8 mouse cellular contexts compared by ENCODE assay signal in genomic region chr14:75753991-75754817, GRCm38 (mm10). TPM values are rescaled to one million over a fixed set of nuclear protein-coding genes. Genes with fewer than 3 reads are reported as not detected.
A peak's percentile ranks its signal among the peaks of the same experiment; 100 is the strongest.
DNase-seq lines count a peak whose midpoint lies in the region; ATAC-seq and TF ChIP-seq lines count a peak whose summit lies in the region.

Gene Cog3 (minus strand): TSS chr14:75754517.

- H3K79me2 ChIP-seq in MEL (ENCODE audit: control insufficient read depth, insufficient read depth, low read length, poor library complexity) = peaks cover 42% of the 10 kb centered on the region

- under 1% methylated on average over 78 of the region's 78 CpGs for WGBS in cerebellum, adult 2 months
- 5% methylated on average over 75 of the region's 78 CpGs for WGBS in forebrain, postnatal 0 days
- under 1% methylated on average over 78 of the region's 78 CpGs for WGBS in lung, embryonic 15.5 days

- peak within 1 kb of the TSS; percentile 92 to 99 for H3K4me3 ChIP-seq in MEL (ENCODE audit: control insufficient read depth in 1 of 2, insufficient read depth in 1 of 2, low read depth in 2 of 2, low read length in 2 of 2)
- H3K4me3 ChIP-seq in cerebellum, adult 2 months (replicated peaks; ENCODE audit: insufficient read depth, low read depth, low read length) = peak within 1 kb of the TSS; percentile 62
- H3K4me3 ChIP-seq in forebrain, postnatal 0 days (ENCODE audit: low read depth, low read length) = peak within 1 kb of the TSS; percentile 87
- peak within 1 kb of the TSS; percentile 94 for H3K4me3 ChIP-seq in lung, embryonic 15.5 days

- H3K9ac ChIP-seq in MEL (ENCODE audit: control insufficient read depth, low read depth, low read length, poor library complexity, severe bottlenecking) = peak within 1 kb of the TSS; percentile 93
- H3K9ac ChIP-seq in forebrain, postnatal 0 days = peak within 1 kb of the TSS; percentile 85
- peak within 1 kb of the TSS; percentile 90 for H3K9ac ChIP-seq in lung, embryonic 15.5 days

- TF ChIP-seq EP300 in MEL (IDR thresholded peaks at IDR 0.05; ENCODE audit: low read depth in 1 of 2, low read length in 2 of 2) = no peak

- H3K9me3 ChIP-seq in MEL (replicated peaks; ENCODE audit: insufficient read depth, low read length) = no peaks in the 10 kb centered on the region
- H3K9me3 ChIP-seq in forebrain, postnatal 0 days (ENCODE audit: low read length) = no peaks in the 10 kb centered on the region
- no peaks in the 10 kb centered on the region for H3K9me3 ChIP-seq in lung, embryonic 15.5 days

- no peaks in the 10 kb centered on the region for H3K27me3 ChIP-seq in MEL (ENCODE audit: control insufficient read depth in 1 of 2, insufficient read depth in 2 of 2, low read length in 2 of 2)
- H3K27me3 ChIP-seq in cerebellum, adult 2 months (ENCODE audit: control insufficient read depth, insufficient read depth, low read length) = no peaks in the 10 kb centered on the region
- H3K27me3 ChIP-seq in forebrain, postnatal 0 days (ENCODE audit: insufficient read depth, low read length) = no peaks in the 10 kb centered on the region
- H3K27me3 ChIP-seq in lung, embryonic 15.5 days = no peaks in the 10 kb centered on the region

- H3K4me1 ChIP-seq in MEL (ENCODE audit: control insufficient read depth in 1 of 2, insufficient read depth in 2 of 2, low read length in 2 of 2) = peaks cover 14 to 31% of the 10 kb centered on the region in 2 experiments
- H3K4me1 ChIP-seq in cerebellum, adult 2 months (ENCODE audit: control insufficient read depth, insufficient read depth, low read length) = peaks cover 24% of the 10 kb centered on the region; the same call in 1 of the 2 replicates
- peaks cover 11% of the 10 kb centered on the region for H3K4me1 ChIP-seq in forebrain, postnatal 0 days (ENCODE audit: insufficient read depth)
- peaks cover 16% of the 10 kb centered on the region for H3K4me1 ChIP-seq in lung, embryonic 15.5 days

- H3K36me3 ChIP-seq in MEL (ENCODE audit: control insufficient read depth in 1 of 2, insufficient read depth in 2 of 2, low read length in 2 of 2) = peaks cover 0 to 35% of the 10 kb centered on the region in 2 experiments; a peak in 2 of 4 replicates
- H3K36me3 ChIP-seq in forebrain, postnatal 0 days (ENCODE audit: insufficient read depth) = no peaks in the 10 kb centered on the region
- H3K36me3 ChIP-seq in lung, embryonic 15.5 days = no peaks in the 10 kb centered on the region

- DNase-seq in MEL (ENCODE audit: low read depth, low spot score) = peak; percentile 95
- DNase-seq in cerebellum, adult 2 months = peak; percentile 97 to 98
- DNase-seq in forebrain, postnatal 0 days = peak; percentile 96
- DNase-seq in heart, postnatal 4 days = peak; percentile 98
- peak; percentile 94 to 96 for DNase-seq in layer of hippocampus, adult 8-10 months (ENCODE audit: low spot score in 2 of 2)
- peak; percentile 94 for DNase-seq in ovary, adult 18-20 months (ENCODE audit: low spot score)
- DNase-seq in thymus, postnatal 0 days (ENCODE audit: low spot score) = peak; percentile 95

- no peak for TF ChIP-seq RAD21 in MEL (IDR thresholded peaks at IDR 0.05; ENCODE audit: low read depth, low read length)

- ATAC-seq in forebrain, postnatal 0 days = peak; percentile 99
- peak; percentile 97 for ATAC-seq in lung, embryonic 15.5 days (ENCODE audit: borderline replicate concordance, extremely low read depth, low FRiP score, low TSS enrichment)

- TF ChIP-seq POLR2A in MEL (IDR thresholded peaks at IDR 0.05; ENCODE audit: control insufficient read depth in 1 of 2, insufficient read depth in 1 of 2, low read depth in 1 of 2, low read length in 2 of 2, poor library complexity in 1 of 2) = peak; percentile 77 to 87
- peak; percentile 63 for TF ChIP-seq POLR2A in cerebellum, adult 2 months (IDR thresholded peaks at IDR 0.05; ENCODE audit: borderline replicate concordance, insufficient read depth, low read length)

- peak in 2 of 3 experiments; percentile 8 to 12; a peak in 1 of 6 replicates for TF ChIP-seq CTCF in MEL (IDR thresholded peaks at IDR 0.05 in 2 of 3, conservative IDR thresholded peaks at IDR 0.05 in 1 of 3; ENCODE audit: control insufficient read depth in 1 of 3, insufficient read depth in 1 of 3, low read depth in 2 of 3, low read length in 3 of 3, poor library complexity in 1 of 3, severe bottlenecking in 1 of 3)
- TF ChIP-seq CTCF in cerebellum, adult 2 months (IDR thresholded peaks at IDR 0.05; ENCODE audit: borderline replicate concordance, insufficient read depth, low read depth, low read length) = no peak
- no peak for TF ChIP-seq CTCF in forebrain, postnatal 0 days (IDR thresholded peaks at IDR 0.05; ENCODE audit: low read depth)

- peak within 1 kb of the TSS; percentile 75 for H3K27ac ChIP-seq in MEL (ENCODE audit: control insufficient read depth, low read depth, low read length)
- peak within 1 kb of the TSS; percentile 46; the same call in 1 of the 2 replicates for H3K27ac ChIP-seq in cerebellum, adult 2 months (ENCODE audit: insufficient read depth, low read length)
- H3K27ac ChIP-seq in forebrain, postnatal 0 days (ENCODE audit: low read depth, low read length) = peak within 1 kb of the TSS; percentile 74
- H3K27ac ChIP-seq in lung, embryonic 15.5 days = peak within 1 kb of the TSS; percentile 87

- H3K4me2 ChIP-seq in forebrain, postnatal 0 days (ENCODE audit: low read depth) = peak within 1 kb of the TSS; percentile 82
- H3K4me2 ChIP-seq in lung, embryonic 15.5 days = peak within 1 kb of the TSS; percentile 62

TF ChIP-seq in MEL, 35 proteins besides CTCF, POLR2A, EP300 and RAD21 (continues in another document):
- TF ChIP-seq MXI1 (IDR thresholded peaks at IDR 0.05; ENCODE audit: low read depth, low read length) (peak; percentile 64), TBP (IDR thresholded peaks at IDR 0.05; ENCODE audit: low read depth, low read length) (peak; percentile 73; the same call in 1 of the 2 replicates), SMC3 (IDR thresholded peaks at IDR 0.05; ENCODE audit: low read depth, low read length) (no peak), JUND (IDR thresholded peaks at IDR 0.05; ENCODE audit: low read depth, low read length) (no peak), ELF1 (IDR thresholded peaks at IDR 0.05; ENCODE audit: low read depth, low read length) (peak; percentile 92), CHD1 (IDR thresholded peaks at IDR 0.05; ENCODE audit: low read depth, low read length) (no peak), GABPA (IDR thresholded peaks at IDR 0.05; ENCODE audit: low read depth, low read length) (no peak), GATA1 (IDR thresholded peaks at IDR 0.05; ENCODE audit: low read depth, low read length) (0 out of 2 replicates have a peak, but pooled peaks have one; percentile 17), E2F4 (IDR thresholded peaks at IDR 0.05; ENCODE audit: borderline replicate concordance, low read depth, low read length) (no peak), NELFE (IDR thresholded peaks at IDR 0.05; ENCODE audit: low read depth, low read length) (peak; percentile 81), MAX (IDR thresholded peaks at IDR 0.05; ENCODE audit: low read length) (no peak; the same call in 1 of the 2 replicates), KAT2A (conservative IDR thresholded peaks at IDR 0.05; ENCODE audit: low read depth, low read length) (peak; percentile 89), MAZ (IDR thresholded peaks at IDR 0.05; ENCODE audit: low read depth, low read length) (no peak; the same call in 1 of the 2 replicates), POLR2AphosphoS2 (IDR thresholded peaks at IDR 0.05; ENCODE audit: low read length) (peak; percentile 79), UBTF (IDR thresholded peaks at IDR 0.05; ENCODE audit: borderline replicate concordance, insufficient read depth, low read depth, low read length) (no peak; the same call in 1 of the 2 replicates), ETS1 (IDR thresholded peaks at IDR 0.05; ENCODE audit: low read depth, low read length) (no peak; the same call in 1 of the 2 replicates), MAFK (IDR thresholded peaks at IDR 0.05; ENCODE audit: borderline replicate concordance, low read depth, low read length) (no peak), MYC (IDR thresholded peaks at IDR 0.05; ENCODE audit: low read depth, low read length) (0 out of 2 replicates have a peak, but pooled peaks have one; percentile 50), RCOR1 (IDR thresholded peaks at IDR 0.05; ENCODE audit: low read depth, low read length) (0 out of 2 replicates have a peak, but pooled peaks have one; percentile 9), POLR2AphosphoS5 (IDR thresholded peaks at IDR 0.05; ENCODE audit: borderline replicate concordance, low read depth, low read length) (no peak), HCFC1 (IDR thresholded peaks at IDR 0.05; ENCODE audit: low read depth, low read length) (peak; percentile 97), ZNF384 (IDR thresholded peaks at IDR 0.05; ENCODE audit: low read depth, low read length) (no peak), TCF12 (IDR thresholded peaks at IDR 0.05; ENCODE audit: low read depth, low read length) (peak; percentile 22; the same call in 1 of the 2 replicates), ZKSCAN1 (IDR thresholded peaks at IDR 0.05; ENCODE audit: low read depth, low read length) (no peak), BHLHE40 (IDR thresholded peaks at IDR 0.05; ENCODE audit: borderline replicate concordance, low read depth, low read length) (no peak), USF2 (IDR thresholded peaks at IDR 0.05; ENCODE audit: borderline replicate concordance in 1 of 2, insufficient read depth in 1 of 2, low read depth in 1 of 2, low read length in 2 of 2) (no peak), NRF1 (IDR thresholded peaks at IDR 0.05; ENCODE audit: insufficient read depth, low read depth, low read length, poor library complexity, severe bottlenecking) (0 out of 2 replicates have a peak, but pooled peaks have one; percentile 39), ZC3H11A (IDR thresholded peaks at IDR 0.05; ENCODE audit: low read depth, low read length) (no peak), CHD2 (IDR thresholded peaks at IDR 0.05; ENCODE audit: low read length) (peak; percentile 72), TAL1 (IDR thresholded peaks at IDR 0.05; ENCODE audit: low read length) (no peak)

RNA-seq across cellular contexts. Expression of gene Cog3, which starts in this region (rescaled TPM):
- 15.3 and 16.7 TPM in 2 replicates for total RNA-seq in MEL (2012; rRNA removed)
- polyA plus RNA-seq in MEL (2012; ENCODE audit: insufficient read depth in 1 of 2, insufficient read length in 2 of 2, low read depth in 1 of 2, low replicate concordance in 2 of 2, missing spikeins in 1 of 2) = 10 to 100 TPM; 15.3 to 46.1 TPM
- polyA plus RNA-seq in cerebellum, adult 2 months (2012; rRNA removed) = 27.7 and 28.2 TPM in 2 replicates
- 29.7 and 29.9 TPM in 2 replicates for total RNA-seq in forebrain, postnatal 0 days (2014; rRNA removed)
- 9.0 and 11.6 TPM in 2 replicates for polyA plus RNA-seq in forebrain, postnatal 0 days (2015; fragmentation: Nextera tagmentation; extraction: Ambion mirVana)
- total RNA-seq in heart, postnatal 4 days (2021) = 10 to 100 TPM; 17.8 to 19.1 TPM
- total RNA-seq in layer of hippocampus, adult 8-10 months (2022) = 10 to 100 TPM; 25.6 to 29.1 (median 27.2) TPM
- 20.9 TPM in 2 replicates for polyA plus RNA-seq in lung, embryonic 15.5 days (2015; fragmentation: Nextera tagmentation; extraction: Ambion mirVana)
- 17.6 and 18.1 TPM in 2 replicates for polyA plus RNA-seq in thymus, postnatal 0 days (2015; fragmentation: Nextera tagmentation; extraction: Ambion mirVana)

Comparison
In these comparisons a context has a peak if more than half of its experiments do, and no peak if none do; other contexts are left out.
1. Peak in every context shown above with its lines: DNase-seq, ATAC-seq, H3K4me3 ChIP-seq and H3K27ac ChIP-seq.
2. CTCF ChIP-seq: peak in MEL (2 of 3); none in cerebellum, adult 2 months (single experiment) and forebrain, postnatal 0 days (single experiment).